Mouse (Mus musculus): ENCODE data around the gene Dlg5. TPM values are rescaled to one million over a fixed set of nuclear protein-coding genes. Genes with fewer than 3 reads are reported as not detected.

Dlg5 gene
- polyA plus RNA-seq (2017; shearing (Covaris generic)), result under 1 TPM; 0.29 to 0.52 TPM

GRCm38 (mm10) chr14:24245177-24246081 lies at the start of gene Dlg5:
Gene Dlg5 (minus strand): TSS chr14:24245920.
- no peak for ATAC-seq

- ATAC-seq, result no peak
Measured at GRCm38 (mm10) chr14:24293631-24294030, 47.9 kb upstream of the Dlg5 start.

- ATAC-seq, result no peak
Measured at GRCm38 (mm10) chr14:24292914-24293313, 47.2 kb upstream of the Dlg5 start, which contains the start of gene E330034G19Rik. Gene E330034G19Rik (plus strand): TSS chr14:24293214.

GRCm38 (mm10) chr14:24290726-24291125 lies 45.0 kb upstream of the Dlg5 start:
- ATAC-seq, result no peak

- no peak for ATAC-seq
Measured at GRCm38 (mm10) chr14:24286136-24286535, 40.4 kb upstream of the Dlg5 start.

- ATAC-seq, result no peak
Measured at GRCm38 (mm10) chr14:24282276-24282675, 36.6 kb upstream of the Dlg5 start.

- no peak for ATAC-seq
Measured at GRCm38 (mm10) chr14:24281278-24281677, 35.6 kb upstream of the Dlg5 start.

- ATAC-seq, result no peak
Measured at GRCm38 (mm10) chr14:24275534-24275933, 29.8 kb upstream of the Dlg5 start.

- no peak for ATAC-seq
Measured at GRCm38 (mm10) chr14:24273575-24273974, 27.9 kb upstream of the Dlg5 start.

GRCm38 (mm10) chr14:24269571-24269970 lies 23.9 kb upstream of the Dlg5 start:
- ATAC-seq, result no peak

GRCm38 (mm10) chr14:24262915-24263314 lies 17.2 kb upstream of the Dlg5 start:
- no peak for ATAC-seq

GRCm38 (mm10) chr14:24262382-24262781 lies 16.7 kb upstream of the Dlg5 start:
- ATAC-seq, result no peak

GRCm38 (mm10) chr14:24260391-24260790 lies 14.7 kb upstream of the Dlg5 start:
- ATAC-seq, result no peak

GRCm38 (mm10) chr14:24255956-24256355 lies 10.2 kb upstream of the Dlg5 start:
- no peak for ATAC-seq

GRCm38 (mm10) chr14:24253611-24254202 lies 8.0 kb upstream of the Dlg5 start:
- no peak for ATAC-seq

- no peak for ATAC-seq
Measured at GRCm38 (mm10) chr14:24251326-24251725, 5.6 kb upstream of the Dlg5 start.

GRCm38 (mm10) chr14:24249926-24250325 lies 4.2 kb upstream of the Dlg5 start:
- ATAC-seq, result no peak

GRCm38 (mm10) chr14:24244330-24245176 lies 1.2 kb downstream of the Dlg5 start:
- no peak for ATAC-seq

- ATAC-seq, result no peak
Measured at GRCm38 (mm10) chr14:24242016-24242415, 3.7 kb downstream of the Dlg5 start.

- no peak for ATAC-seq
Measured at GRCm38 (mm10) chr14:24240831-24241230, 4.9 kb downstream of the Dlg5 start.

GRCm38 (mm10) chr14:24239651-24240050 lies 6.1 kb downstream of the Dlg5 start:
- ATAC-seq, result no peak

- no peak for ATAC-seq
Measured at GRCm38 (mm10) chr14:24235954-24236353, 9.8 kb downstream of the Dlg5 start.

- no peak for ATAC-seq
Measured at GRCm38 (mm10) chr14:24234411-24234810, 11.3 kb downstream of the Dlg5 start.

All from activated CD4-positive, CD25-positive, alpha-beta regulatory T cell, adult 4 months (primary cell).